ENCODE assay signal across 14 mouse cellular contexts in the genomic region with DNA sequence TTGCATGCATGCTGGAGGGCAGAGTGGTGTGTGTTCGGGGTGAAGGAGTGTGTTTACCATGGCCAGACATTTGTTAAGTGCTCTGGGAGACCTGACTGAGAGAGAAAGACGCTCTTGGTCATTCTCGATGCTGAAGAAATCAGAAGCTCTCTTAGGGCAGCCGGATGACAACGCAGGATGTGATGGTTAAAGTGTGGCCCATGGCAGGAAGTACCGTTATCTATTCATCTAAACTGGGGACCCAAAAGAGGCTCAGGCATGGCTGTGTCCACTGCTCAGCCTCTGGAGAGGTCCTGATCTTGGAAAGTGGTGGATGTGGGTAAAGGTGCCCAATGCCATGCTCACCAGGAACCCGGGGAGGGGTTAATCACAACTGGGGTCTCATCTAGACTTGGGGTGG.
"Had no signal": no experiment of that assay in that cellular context is flagged by ENCODE, and none has a peak within 500 bp of the region (broad histone marks: within the 10 kb centered on the region; RNA-seq: fewer than 3 reads in every experiment).

No protein-coding gene starts in this region.

- H3K9me3 ChIP-seq: limb, embryonic 13.5 days; liver, embryonic 15.5 days; midbrain, embryonic 15.5 days had no signal

- H3K36me3 ChIP-seq: limb, embryonic 13.5 days; liver, embryonic 15.5 days; midbrain, embryonic 15.5 days had no signal

- DNase-seq: kidney, adult 11 months; kidney, postnatal 10 days; kidney, postnatal 4 days; left cerebral cortex, postnatal 4 days; lung, embryonic 14.5 days; lung, postnatal 14 days had no signal

- H3K27ac ChIP-seq: layer of hippocampus, adult 2 months; limb, embryonic 13.5 days; liver, embryonic 15.5 days; macrophage; midbrain, embryonic 15.5 days; stomach, postnatal 0 days had no signal

- H3K27me3 ChIP-seq: midbrain, embryonic 15.5 days had no signal

- H3K4me2 ChIP-seq: limb, embryonic 13.5 days; liver, embryonic 11.5 days; liver, embryonic 15.5 days; lung, embryonic 14.5 days; midbrain, embryonic 11.5 days; midbrain, embryonic 15.5 days had no signal

- H3K4me1 ChIP-seq: midbrain, embryonic 15.5 days had no signal

- H3K4me3 ChIP-seq: layer of hippocampus, adult 2 months; limb, embryonic 13.5 days; liver, embryonic 15.5 days; midbrain, embryonic 15.5 days had no signal

- ATAC-seq: midbrain, embryonic 15.5 days had no signal

- H3K9ac ChIP-seq: limb, embryonic 13.5 days; liver, embryonic 15.5 days; lung, embryonic 14.5 days; midbrain, embryonic 15.5 days had no signal
